Mouse (Mus musculus): ENCODE data around the gene Pglyrp3. TPM values are rescaled to one million over a fixed set of nuclear protein-coding genes. Genes with fewer than 3 reads are reported as not detected.
"Not testable (repeated sequence)": the region's sequence is repeated elsewhere in the genome, so short reads cannot be mapped to it uniquely, and the experiment has no call there.

The Pglyrp3 gene
- polyA plus RNA-seq (2015; fragmentation: Nextera tagmentation; extraction: Ambion mirVana) = not detected in 2 replicates

- Histone ChIP-seq H3K4me2 (no peak within 1 kb of the TSS), H3K4me3 (no peak within 1 kb of the TSS), H3K36me3 (no peaks in the 10 kb centered on the region), H3K9me3 (no peaks in the 10 kb centered on the region), H3K4me1 (replicated peaks) (no peaks in the 10 kb centered on the region), H3K9ac (no peak within 1 kb of the TSS), H3K27ac (replicated peaks) (no peak within 1 kb of the TSS), H3K27me3 (no peaks in the 10 kb centered on the region)
- 78% methylated on average over 1 of the region's 1 CpGs for WGBS
- no peak for ATAC-seq (ENCODE audit: low read depth)
Observed at GRCm38 (mm10) chr3:92014283-92014682, at the start of gene Pglyrp3. Pglyrp3 (plus strand) TSS chr3:92014583.

GRCm38 (mm10) chr3:92011001-92011400 lies 3.4 kb upstream of the Pglyrp3 start:
- H3K27me3 ChIP-seq = no peaks in the 10 kb centered on the region
- H3K9me3 ChIP-seq = no peaks in the 10 kb centered on the region
- no peaks in the 10 kb centered on the region for H3K4me1 ChIP-seq (replicated peaks)
- H3K36me3 ChIP-seq = no peaks in the 10 kb centered on the region
- H3K4me2 ChIP-seq = no peak overlapping the region
- 83% methylated on average over 1 of the region's 1 CpGs for WGBS
- no peak overlapping the region for H3K4me3 ChIP-seq
- no peak overlapping the region for H3K27ac ChIP-seq (replicated peaks)
- no peak overlapping the region for H3K9ac ChIP-seq
- ATAC-seq (ENCODE audit: low read depth) = no peak

- not testable (repeated sequence) for H3K4me3 ChIP-seq; ATAC-seq (ENCODE audit: low read depth)
Observed at GRCm38 (mm10) chr3:92024541-92024940, 10.2 kb downstream of the Pglyrp3 start.

DNA sequence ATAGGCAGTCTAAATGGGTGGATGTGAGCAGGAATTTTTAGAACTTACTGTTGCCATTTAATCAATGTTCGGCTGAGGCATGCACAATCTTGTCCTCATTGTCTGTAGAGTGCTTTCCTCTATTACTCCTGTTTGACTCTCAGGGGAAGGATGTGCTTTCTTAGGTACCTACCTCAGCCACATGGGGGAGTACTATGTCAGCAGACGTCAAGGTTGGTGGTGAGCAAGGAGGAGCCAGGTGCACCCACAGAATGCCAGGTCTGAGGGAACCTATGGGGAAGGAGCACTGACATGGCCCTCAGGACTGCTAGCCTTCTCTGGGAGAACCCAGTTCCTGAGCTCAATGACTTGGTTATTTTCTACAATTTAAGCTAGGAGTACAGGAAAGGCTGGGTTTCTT lies 18.8 kb downstream of the Pglyrp3 start:
- Histone ChIP-seq H3K36me3 (no peaks in the 10 kb centered on the region), H3K9me3 (no peaks in the 10 kb centered on the region), H3K9ac (no peak overlapping the region), H3K27me3 (no peaks in the 10 kb centered on the region), H3K4me2 (no peak overlapping the region), H3K4me1 (replicated peaks) (no peaks in the 10 kb centered on the region), H3K4me3 (no peak overlapping the region), H3K27ac (replicated peaks) (no peak overlapping the region)
- no peak for ATAC-seq (ENCODE audit: low read depth)
- 47% methylated on average over 2 of the region's 2 CpGs for WGBS

More at GRCm38 (mm10) chr3:92024541-92024940, 10.2 kb downstream of the Pglyrp3 start:
- H3K36me3 ChIP-seq; H3K9me3 ChIP-seq; H3K4me1 ChIP-seq (replicated peaks); H3K9ac ChIP-seq; H3K27ac ChIP-seq (replicated peaks); H3K27me3 ChIP-seq: not testable (repeated sequence)
- WGBS = 53% methylated on average over 24 of the region's 24 CpGs
- H3K4me2 ChIP-seq = peak overlapping the region; percentile 33

DNA sequence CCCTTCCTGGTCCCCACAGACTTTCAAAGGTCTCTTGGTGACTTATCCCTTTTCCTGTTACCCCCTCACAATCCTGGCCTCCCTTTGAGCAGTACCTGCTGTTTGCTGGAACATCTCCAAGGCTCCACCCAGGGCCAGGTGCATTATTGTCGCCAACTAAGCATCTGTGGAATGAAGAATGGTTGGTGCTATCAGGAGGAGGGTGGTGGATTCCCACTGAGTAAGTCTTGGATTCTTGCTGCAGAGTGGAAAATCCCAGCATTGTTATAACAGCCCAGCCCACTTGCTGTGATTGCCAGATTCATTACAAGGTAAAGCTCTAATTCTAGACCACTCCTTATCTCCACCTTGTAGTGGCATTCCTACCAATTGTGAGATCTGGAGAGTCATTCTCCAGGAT lies 19.5 kb downstream of the Pglyrp3 start:
- Histone ChIP-seq H3K9ac (no peak overlapping the region), H3K27me3 (no peaks in the 10 kb centered on the region), H3K4me1 (replicated peaks) (no peaks in the 10 kb centered on the region), H3K36me3 (no peaks in the 10 kb centered on the region), H3K27ac (replicated peaks) (no peak overlapping the region), H3K4me3 (no peak overlapping the region), H3K9me3 (no peaks in the 10 kb centered on the region), H3K4me2 (no peak overlapping the region)
- WGBS = 48% methylated on average over 1 of the region's 1 CpGs
- no peak for ATAC-seq (ENCODE audit: low read depth)

GRCm38 (mm10) chr3:92050382-92051054 lies 36.1 kb downstream of the Pglyrp3 start:
- no peaks in the 10 kb centered on the region for H3K4me1 ChIP-seq (replicated peaks)
- H3K27me3 ChIP-seq = no peaks in the 10 kb centered on the region
- H3K9ac ChIP-seq = no peak overlapping the region
- H3K9me3 ChIP-seq = no peaks in the 10 kb centered on the region
- no peak overlapping the region for H3K4me3 ChIP-seq
- no peaks in the 10 kb centered on the region for H3K36me3 ChIP-seq
- no peak for ATAC-seq (ENCODE audit: low read depth)
- H3K27ac ChIP-seq (replicated peaks) = no peak overlapping the region
- H3K4me2 ChIP-seq = no peak overlapping the region
- WGBS = 50% methylated on average over 6 of the region's 6 CpGs

DNA sequence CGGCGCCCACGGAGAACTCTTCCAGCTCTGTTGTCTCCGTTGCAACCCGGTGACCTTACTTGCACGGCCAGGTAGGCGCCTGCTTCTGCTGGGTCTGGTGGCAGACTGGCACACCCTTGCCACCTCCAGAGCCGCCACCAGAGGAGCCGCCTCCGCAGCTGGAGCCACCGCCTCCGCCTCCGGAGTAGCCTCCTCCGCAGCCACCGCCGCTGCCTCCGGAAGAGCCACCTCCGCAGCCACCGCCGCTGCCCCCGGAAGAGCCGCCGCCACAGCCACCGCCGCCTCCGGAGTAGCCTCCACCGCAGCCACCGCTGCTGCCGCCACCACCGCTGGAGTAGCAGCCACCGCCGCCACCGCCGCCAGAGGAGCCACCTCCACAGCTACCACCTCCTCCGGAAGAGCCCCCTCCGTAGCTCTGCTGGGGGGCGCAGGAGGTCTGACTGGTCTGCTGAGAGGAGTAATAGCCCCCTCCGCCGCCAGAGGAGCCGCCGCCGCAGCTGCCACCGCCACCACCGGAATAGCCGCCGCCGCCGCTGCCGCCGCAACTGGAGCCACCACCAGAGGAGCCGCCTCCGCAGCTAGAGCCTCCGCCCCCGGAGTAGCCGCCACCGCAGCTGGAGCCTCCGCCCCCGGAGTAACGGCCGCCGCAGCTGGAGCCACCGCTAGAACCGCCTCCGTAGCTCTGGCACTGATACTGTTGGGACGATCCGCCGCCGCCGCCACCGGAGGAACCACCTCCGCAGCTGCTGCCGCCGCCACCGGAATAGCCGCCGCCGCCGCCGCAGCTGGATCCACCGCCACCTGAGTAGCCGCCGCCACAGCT lies 66.3 kb downstream of the Pglyrp3 start:
- Histone ChIP-seq H3K27me3 (peaks cover 43% of the 10 kb centered on the region), H3K4me3 (peak overlapping the region; percentile 66), H3K27ac (replicated peaks) (peak overlapping the region; percentile 95), H3K4me2 (peak overlapping the region; percentile 75), H3K9me3 (no peaks in the 10 kb centered on the region), H3K36me3 (no peaks in the 10 kb centered on the region), H3K4me1 (replicated peaks) (peaks cover 15% of the 10 kb centered on the region), H3K9ac (peak overlapping the region; percentile 87)
- under 1% methylated on average over 72 of the region's 82 CpGs for WGBS
- ATAC-seq (ENCODE audit: low read depth) = peak; percentile 92

Small RNA genes lying within 50 kb of the gene (microRNA-seq; reads per million reads assigned to microRNA genes)
- gene Gm23697 (not detected), gene Gm25145 (not detected)

Other genes with a start within 250 kb of the Pglyrp3 start
- 4.5 and 4.8 TPM in 2 replicates for gene Lor, start 68.6 kb downstream of the Pglyrp3 start, polyA plus RNA-seq (2015; fragmentation: Nextera tagmentation; extraction: Ambion mirVana)
- not detected in 2 replicates for gene Prr9, start 109.4 kb downstream of the Pglyrp3 start, polyA plus RNA-seq (2015; fragmentation: Nextera tagmentation; extraction: Ambion mirVana)
- gene Lelp1, start 128.2 kb downstream of the Pglyrp3 start, polyA plus RNA-seq (2015; fragmentation: Nextera tagmentation; extraction: Ambion mirVana) = not detected in 2 replicates
- gene Sprr2a1, start 201.2 kb downstream of the Pglyrp3 start, polyA plus RNA-seq (2015; fragmentation: Nextera tagmentation; extraction: Ambion mirVana) = not detected in 2 replicates
- not detected in 2 replicates for gene Sprr2a2, start 201.3 kb downstream of the Pglyrp3 start, polyA plus RNA-seq (2015; fragmentation: Nextera tagmentation; extraction: Ambion mirVana)